Mouse (Mus musculus) adrenal gland, postnatal 14 days (tissue): ENCODE measurements around the gene Tnrc18. TPM values are rescaled to one million over a fixed set of nuclear protein-coding genes. Genes with fewer than 3 reads are reported as not detected.

Experiments
- DNase-seq: peaks from one replicate; pipeline ENCODE4 v3.0.0; 2021; ENCODE audit warnings: mixed read lengths
- total RNA-seq: library from RNA; stranded (reverse); gene quantifications from 2 replicates; pipeline ENCODE4 v1.2.3, GENCODE M21; 2021

Tnrc18 gene
- total RNA-seq, 1 experiment from 2014 or later: 86.0 TPM

GRCm38 (mm10) chr5:142811870-142812443, 5.5 kb downstream of the Tnrc18 start:
- no peak for DNase-seq

- DNase-seq: no peak
Measured at GRCm38 (mm10) chr5:142810710-142811599, 6.5 kb downstream of the Tnrc18 start.

GRCm38 (mm10) chr5:142807661-142808060, 9.8 kb downstream of the Tnrc18 start:
- no peak for DNase-seq

- DNase-seq: no peak
Measured at GRCm38 (mm10) chr5:142803746-142804145, 13.7 kb downstream of the Tnrc18 start.

GRCm38 (mm10) chr5:142802884-142803283, 14.6 kb downstream of the Tnrc18 start:
- DNase-seq: no peak

GRCm38 (mm10) chr5:142801977-142802376, 15.5 kb downstream of the Tnrc18 start:
- DNase-seq: no peak

- DNase-seq: no peak
Measured at GRCm38 (mm10) chr5:142800656-142801055, 16.8 kb downstream of the Tnrc18 start.

- DNase-seq: no peak
Measured at GRCm38 (mm10) chr5:142800198-142800597, 17.3 kb downstream of the Tnrc18 start.

- DNase-seq: no peak
Measured at GRCm38 (mm10) chr5:142799259-142799658, 18.2 kb downstream of the Tnrc18 start.

- no peak for DNase-seq
Measured at GRCm38 (mm10) chr5:142798190-142798589, 19.3 kb downstream of the Tnrc18 start.

- DNase-seq: peak; percentile 81
Measured at GRCm38 (mm10) chr5:142797620-142798019, 19.8 kb downstream of the Tnrc18 start.

GRCm38 (mm10) chr5:142796921-142797320, 20.5 kb downstream of the Tnrc18 start:
- no peak for DNase-seq

GRCm38 (mm10) chr5:142794582-142794981, 22.9 kb downstream of the Tnrc18 start:
- DNase-seq: peak; percentile 50

- no peak for DNase-seq
Measured at GRCm38 (mm10) chr5:142794161-142794560, 23.3 kb downstream of the Tnrc18 start.

- DNase-seq: no peak
Measured at GRCm38 (mm10) chr5:142792594-142792993, 24.9 kb downstream of the Tnrc18 start.

- DNase-seq: no peak
Measured at GRCm38 (mm10) chr5:142788279-142788678, 29.2 kb downstream of the Tnrc18 start.

GRCm38 (mm10) chr5:142787304-142787905, 30.1 kb downstream of the Tnrc18 start:
- no peak for DNase-seq

GRCm38 (mm10) chr5:142786709-142787108, 30.8 kb downstream of the Tnrc18 start:
- DNase-seq: no peak

- DNase-seq: no peak
Measured at GRCm38 (mm10) chr5:142786215-142786614, 31.2 kb downstream of the Tnrc18 start.

- DNase-seq: peak; percentile 66
Measured at GRCm38 (mm10) chr5:142783142-142783540, 34.3 kb downstream of the Tnrc18 start.

GRCm38 (mm10) chr5:142782459-142783141, 34.9 kb downstream of the Tnrc18 start:
- no peak for DNase-seq

- no peak for DNase-seq
Measured at GRCm38 (mm10) chr5:142780579-142780978, 36.9 kb downstream of the Tnrc18 start.

GRCm38 (mm10) chr5:142778871-142779270, 38.6 kb downstream of the Tnrc18 start:
- DNase-seq: no peak
